Mouse (Mus musculus) stomach, postnatal 0 days (tissue): ENCODE measurements around the gene Edem2.

Experiments
- CTCF ChIP-seq: IDR thresholded peaks from 2 replicates; pipeline ENCODE4 v1.5.1; 2016; ENCODE audit warnings: antibody characterized with exemption, low read depth, mild to moderate bottlenecking, moderate library complexity
- EP300 ChIP-seq: optimal IDR thresholded peaks from 2 replicates; pipeline ENCODE3; 2016; ENCODE audit warnings: antibody characterized with exemption

- peak; percentile 68 for TF ChIP-seq CTCF
- no peak for TF ChIP-seq EP300
Measured at GRCm38 (mm10) chr2:155668461-155668860, 60.8 kb downstream of the Edem2 start.
